Mouse (Mus musculus) liver, embryonic 12.5 days (tissue): ENCODE data around the gene Olfr338. TPM values are rescaled to one million over a fixed set of nuclear protein-coding genes. Genes with fewer than 3 reads are reported as not detected.
"Not testable (repeated sequence)": the region's sequence is repeated elsewhere in the genome, so short reads cannot be mapped to it uniquely, and the experiment has no call there.

Source experiments
- ATAC-seq: fragments of 200-750 bp; cut with Nextera tagmentation; 2 replicates; pipeline ENCODE4 v1.8.0; 2017; ENCODE audit warnings: moderate number of reproducible peaks, mild to moderate bottlenecking, moderate library complexity
- H3K27ac ChIP-seq: fragments of 300-500 bp; sonication (generic); 2 replicates; pipeline ENCODE4 v1.5.1; 2016; ENCODE audit warnings: mild to moderate bottlenecking
- H3K27me3 ChIP-seq: fragments of 300-500 bp; sonication (generic); replicated peaks from 2 replicates; pipeline ENCODE4 v1.6.1; 2016; ENCODE audit warnings: mild to moderate bottlenecking, moderate library complexity
- H3K36me3 ChIP-seq: fragments of 300-500 bp; sonication (generic); 2 replicates; pipeline ENCODE4 v1.6.1; 2016; ENCODE audit warnings: mild to moderate bottlenecking, moderate library complexity
- H3K4me1 ChIP-seq: fragments of 300-500 bp; sonication (generic); 2 replicates; pipeline ENCODE4 v1.6.1; 2016
- H3K4me2 ChIP-seq: fragments of 300-500 bp; sonication (generic); 2 replicates; pipeline ENCODE4 v1.6.1; 2016; ENCODE audit warnings: mild to moderate bottlenecking, moderate library complexity
- H3K4me3 ChIP-seq: fragments of 300-500 bp; sonication (generic); 2 replicates; pipeline ENCODE4 v1.5.1; 2016; ENCODE audit warnings: mild to moderate bottlenecking, moderate library complexity
- H3K9ac ChIP-seq: fragments of 300-500 bp; sonication (generic); 2 replicates; pipeline ENCODE4 v1.6.1; 2016; ENCODE audit warnings: mild to moderate bottlenecking, moderate library complexity
- H3K9me3 ChIP-seq: fragments of 300-500 bp; sonication (generic); replicated peaks from 2 replicates; pipeline ENCODE4 v1.6.1; 2016; ENCODE audit warnings: mild to moderate bottlenecking, moderate library complexity
- WGBS: fragments of 180-500 bp; shearing (Covaris S2); methylation state at CpG from one replicate; pipeline ENCODE4 v1.1.7; 2016; ENCODE audit not compliant: insufficient replicate concordance; 5-methylcytosine and 5-hydroxymethylcytosine counted together
- polyA plus RNA-seq: library from polyadenylated mRNA; unstranded; fragments of >200 nt; fragmentation: Nextera tagmentation; extraction: Ambion mirVana; gene quantifications from 2 replicates; pipeline ENCODE4 v1.2.1, GENCODE M21; 2016

Gene Olfr338
- polyA plus RNA-seq = not detected in 2 replicates

GRCm38 (mm10) chr2:36373219-36373618, at the start of gene Olfr338:
Gene Olfr338, plus strand, starts transcription at chr2:36373519.
- ATAC-seq = no peak
- H3K9ac ChIP-seq = no peak within 1 kb of the TSS

DNA sequence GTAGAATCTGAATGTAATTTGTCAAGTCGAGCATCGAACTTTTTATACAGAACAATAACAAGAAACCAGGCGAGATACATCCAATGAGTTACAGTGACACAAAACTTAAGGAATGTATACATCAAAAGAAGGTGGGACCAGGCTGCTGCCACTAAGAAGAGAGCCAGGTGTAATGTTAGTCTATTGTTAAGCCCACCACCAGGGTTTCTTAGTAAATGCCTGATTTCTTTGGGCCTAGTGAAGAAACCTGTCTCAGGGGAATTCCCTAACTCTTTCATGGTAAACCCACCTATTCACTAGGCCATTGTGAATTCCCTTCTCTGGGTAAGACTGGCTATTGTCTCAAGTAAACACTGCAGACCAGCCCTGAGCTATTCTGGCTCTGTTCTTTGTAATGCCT, 41.9 kb downstream of the Olfr338 start:
- H3K27me3 ChIP-seq, H3K4me2 ChIP-seq, H3K27ac ChIP-seq, H3K36me3 ChIP-seq, H3K9ac ChIP-seq, H3K4me3 ChIP-seq, H3K9me3 ChIP-seq, ATAC-seq, H3K4me1 ChIP-seq: not testable (repeated sequence)
- WGBS = 62% methylated on average over 3 of the region's 3 CpGs

More at GRCm38 (mm10) chr2:36373219-36373618, at the start of gene Olfr338:
- Histone ChIP-seq H3K4me1 (no peaks in the 10 kb centered on the region), H3K4me2 (no peak within 1 kb of the TSS), H3K27ac (no peak within 1 kb of the TSS), H3K4me3 (no peak within 1 kb of the TSS), H3K27me3 (no peaks in the 10 kb centered on the region), H3K36me3 (no peaks in the 10 kb centered on the region), H3K9me3 (no peaks in the 10 kb centered on the region; the same call in 1 of the 2 replicates)

DNA sequence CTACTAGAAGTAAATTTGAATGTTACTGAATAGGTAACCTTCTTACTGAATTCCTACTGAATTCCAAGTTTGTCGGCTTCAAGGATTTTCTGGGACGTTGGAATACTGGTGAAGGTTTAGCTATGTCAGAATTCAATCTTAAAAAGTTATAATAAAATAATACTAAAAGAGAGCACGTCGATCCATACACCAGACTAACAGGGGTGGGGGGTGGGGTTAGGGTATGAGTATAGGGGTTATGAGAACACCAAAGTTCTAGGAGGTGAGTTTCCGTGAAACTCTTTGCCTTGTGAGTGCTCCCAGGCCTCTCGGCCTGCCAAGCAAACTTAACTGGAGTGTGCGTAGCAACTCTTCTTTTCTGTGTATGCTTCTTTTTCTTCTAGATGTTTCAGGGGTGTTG, 42.3 kb downstream of the Olfr338 start:
- not testable (repeated sequence) for H3K27ac ChIP-seq, H3K4me2 ChIP-seq, ATAC-seq, H3K9ac ChIP-seq, H3K9me3 ChIP-seq, H3K4me1 ChIP-seq, H3K27me3 ChIP-seq, H3K4me3 ChIP-seq, H3K36me3 ChIP-seq
- 72% methylated on average over 7 of the region's 7 CpGs for WGBS

- H3K27ac ChIP-seq = no peak within 1 kb of the TSS
- 58% methylated on average over 3 of the region's 3 CpGs for whole genome bisulfite sequencing
- H3K4me1 ChIP-seq = no peaks in the 10 kb centered on the region
- ATAC-seq = no peak
- no peak within 1 kb of the TSS for H3K9ac ChIP-seq
- peaks cover 8% of the 10 kb centered on the region; the same call in 1 of the 2 replicates for H3K9me3 ChIP-seq
- H3K36me3 ChIP-seq = no peaks in the 10 kb centered on the region
- no peak within 1 kb of the TSS for H3K4me3 ChIP-seq
- H3K4me2 ChIP-seq = no peak within 1 kb of the TSS
- no peaks in the 10 kb centered on the region for H3K27me3 ChIP-seq
These were observed 45.3 kb downstream of the Olfr338 start, which contains the start of gene Olfr339 for GRCm38 (mm10) chr2:36418647-36419046. Gene Olfr339, plus strand, starts transcription at chr2:36418947.

Other genes starting within 250 kb of the Olfr338 start
- 24.9 and 25.7 TPM in 2 replicates for gene Mrrf, start 237.1 kb upstream of the Olfr338 start, polyA plus RNA-seq
- gene Rbm18, start 236.7 kb upstream of the Olfr338 start, polyA plus RNA-seq = 28.2 and 29.9 TPM in 2 replicates
- 21.1 and 21.4 TPM in 2 replicates for gene Ptgs1, start 143.1 kb upstream of the Olfr338 start, polyA plus RNA-seq
- gene Olfr339, start 45.4 kb downstream of the Olfr338 start, polyA plus RNA-seq = not detected in 2 replicates
- gene Olfr340, start 79.1 kb downstream of the Olfr338 start, polyA plus RNA-seq = not detected in 2 replicates
- not detected in 2 replicates for gene Olfr341, start 108.9 kb downstream of the Olfr338 start, polyA plus RNA-seq
- gene Olfr342, start 151.5 kb downstream of the Olfr338 start, polyA plus RNA-seq = not detected in 2 replicates
- not detected in 2 replicates for gene Olfr344, start 193.1 kb downstream of the Olfr338 start, polyA plus RNA-seq